Mouse (Mus musculus) spleen, postnatal 14 days (tissue): ENCODE results near the gene Mlx.

Experiments
- DNase-seq, 2 experiments: peaks; one replicate each; pipeline ENCODE4 v3.0.0; 2021 to 2022; ENCODE audit warnings: low spot score in 2 of 2

Mlx gene

DNA sequence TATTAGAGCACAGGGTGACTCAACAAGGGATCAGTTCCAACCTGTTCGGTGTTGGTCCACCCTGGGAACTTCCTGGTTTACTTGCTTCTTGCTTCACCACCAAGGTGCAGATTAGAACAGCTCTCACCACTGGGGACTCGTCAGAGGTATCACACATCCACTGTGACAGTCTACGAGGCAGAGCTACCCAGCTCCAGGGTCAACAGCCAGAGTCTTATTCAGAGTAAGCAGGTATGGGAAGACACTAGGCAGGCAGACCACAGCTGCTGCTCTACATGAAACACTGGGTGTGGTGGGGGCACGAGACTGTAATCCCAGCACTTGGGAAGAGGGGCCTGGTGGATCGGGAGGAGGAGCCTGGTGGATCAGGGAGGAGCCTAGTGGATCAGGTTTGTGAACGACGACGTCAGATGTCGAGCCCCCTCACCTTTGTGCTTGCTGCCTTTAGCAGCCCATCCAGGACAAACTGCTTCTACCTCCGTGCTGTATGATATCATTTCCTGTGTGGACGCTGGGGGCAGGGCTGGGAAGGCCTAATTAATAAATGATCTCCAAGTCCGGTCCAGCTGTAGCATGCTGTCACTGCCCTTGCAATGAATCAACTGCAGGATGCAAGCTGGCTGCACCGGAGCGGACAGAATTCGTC is 51.6 kb downstream of the Mlx start:
- DNase-seq, result no peak

DNA sequence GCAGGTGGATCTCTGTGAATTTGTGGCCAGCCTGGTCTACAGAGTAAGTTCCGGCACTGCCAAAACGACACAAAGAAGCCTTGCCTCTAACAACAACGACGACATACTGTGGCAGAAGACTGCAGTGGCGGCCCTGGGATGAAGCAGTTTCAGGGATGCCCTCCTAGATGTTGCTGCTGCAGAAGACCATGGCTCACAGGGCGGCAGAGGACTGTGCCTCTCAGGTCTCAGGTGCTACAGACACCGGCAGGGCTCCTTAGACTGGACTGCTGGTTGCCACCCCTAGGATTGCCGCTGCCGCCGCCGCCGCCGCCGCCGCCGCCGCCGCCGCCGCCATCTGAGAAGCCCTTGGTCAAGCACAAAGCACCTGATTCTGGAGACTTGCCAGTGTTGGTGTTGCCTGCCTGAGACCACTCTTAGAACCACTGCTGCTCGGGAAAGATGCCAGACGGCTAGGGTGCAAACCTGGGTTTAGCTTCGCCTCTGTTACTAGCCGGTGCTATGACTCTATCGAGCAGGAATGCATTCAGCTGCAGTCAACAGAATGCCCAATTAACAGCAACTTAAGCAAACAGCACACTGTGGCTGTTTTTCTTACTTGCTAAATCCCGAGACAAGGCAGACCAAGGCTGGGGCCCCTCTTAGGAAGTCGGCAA is 53.2 kb downstream of the Mlx start:
- DNase-seq, result no peak

DNA sequence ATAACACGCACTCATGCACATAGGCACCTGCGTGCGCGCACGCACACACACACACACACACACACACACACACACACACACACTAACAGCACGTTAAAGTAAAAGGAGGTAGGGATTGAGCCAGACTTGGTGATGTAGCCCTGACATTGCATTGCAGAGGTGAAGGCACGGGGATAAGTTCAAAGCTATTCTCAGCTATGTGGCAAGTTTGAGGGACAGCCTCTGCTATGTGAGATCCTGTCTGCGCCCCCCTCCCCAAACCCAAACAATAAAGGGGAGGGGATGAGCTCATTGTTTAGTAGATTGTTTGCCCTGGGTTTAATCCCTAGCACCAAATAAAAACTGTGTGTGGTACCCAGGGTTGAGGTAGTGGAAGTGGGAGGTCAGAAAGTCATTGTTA is 54.0 kb downstream of the Mlx start:
- DNase-seq, result no peak
